Mouse (Mus musculus) olfactory bulb, adult 2 months (tissue): ENCODE data around the gene Bid. TPM values are rescaled to one million over a fixed set of nuclear protein-coding genes. Genes with fewer than 3 reads are reported as not detected.
A peak's percentile ranks its signal among the peaks of the same experiment; 100 is the strongest.
"Not testable (repeated sequence)": the region's sequence is repeated elsewhere in the genome, so short reads cannot be mapped to it uniquely, and the experiment has no call there.

Source experiments
- H3K27ac ChIP-seq: fragments of 200-500 bp; 2 replicates; pipeline ENCODE4 v1.5.1; 2012; ENCODE audit warnings: low read depth, low read length; ENCODE audit not compliant: insufficient read depth
- H3K4me1 ChIP-seq: fragments of 200-500 bp; 2 replicates; pipeline ENCODE4 v1.6.1; 2012; ENCODE audit warnings: low read length; ENCODE audit not compliant: control insufficient read depth, insufficient read depth
- H3K4me3 ChIP-seq: fragments of 200-500 bp; 2 replicates; pipeline ENCODE4 v1.5.1; 2012; ENCODE audit warnings: mild to moderate bottlenecking, low read depth, low read length, moderate library complexity; ENCODE audit not compliant: insufficient read depth
- CTCF ChIP-seq: fragments of 200-500 bp; IDR thresholded peaks from 2 replicates; pipeline ENCODE4 v1.5.1; 2012; ENCODE audit warnings: low read depth, mild to moderate bottlenecking, low read length, moderate library complexity; ENCODE audit not compliant: insufficient read depth
- POLR2A ChIP-seq: fragments of 200-500 bp; IDR thresholded peaks from 2 replicates; pipeline ENCODE4 v1.6.1; 2012; ENCODE audit warnings: mild to moderate bottlenecking, low read depth, low read length, moderate library complexity; ENCODE audit not compliant: insufficient read depth
- WGBS: fragments of 180-500 bp; shearing (Covaris S2); methylation state at CpG from one replicate; pipeline ENCODE4 v1.1.7; 2018; 5-methylcytosine and 5-hydroxymethylcytosine counted together
- polyA plus RNA-seq: library from polyadenylated mRNA; stranded (reverse); fragments of >200 nt; gene quantifications from 2 replicates; pipeline ENCODE4 v1.2.4, GENCODE M21; 2012; ENCODE audit warnings: low replicate concordance; ENCODE audit not compliant: missing spikeins, insufficient read depth, insufficient read length

The Bid gene
- polyA plus RNA-seq, 1 experiment, result not detected

DNA sequence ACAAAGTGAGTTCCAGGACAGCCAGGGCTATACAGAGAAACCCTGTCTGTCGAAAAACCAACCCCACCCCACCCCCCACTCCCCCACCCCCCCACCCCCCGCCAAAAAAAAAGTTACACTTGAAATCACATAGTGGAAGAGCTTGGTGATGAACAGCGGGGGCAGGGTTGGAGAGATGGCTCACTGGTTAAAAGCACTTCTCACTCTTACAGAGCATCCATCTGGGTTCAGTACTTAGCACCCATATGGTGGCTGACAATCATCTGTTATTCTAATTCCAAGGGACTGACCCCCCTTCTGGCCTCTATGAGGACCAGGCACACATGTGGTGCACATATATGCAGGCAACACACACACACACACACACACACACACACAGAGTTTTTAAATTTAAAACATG is 1.3 kb upstream of the Bid start:
- Histone ChIP-seq H3K4me1 (peaks cover 15% of the 10 kb centered on the region), H3K27ac (no peak overlapping the region), H3K4me3 (no peak overlapping the region)
- TF ChIP-seq CTCF (no peak), POLR2A (no peak)
- 73% methylated on average over 3 of the region's 3 CpGs for WGBS

DNA sequence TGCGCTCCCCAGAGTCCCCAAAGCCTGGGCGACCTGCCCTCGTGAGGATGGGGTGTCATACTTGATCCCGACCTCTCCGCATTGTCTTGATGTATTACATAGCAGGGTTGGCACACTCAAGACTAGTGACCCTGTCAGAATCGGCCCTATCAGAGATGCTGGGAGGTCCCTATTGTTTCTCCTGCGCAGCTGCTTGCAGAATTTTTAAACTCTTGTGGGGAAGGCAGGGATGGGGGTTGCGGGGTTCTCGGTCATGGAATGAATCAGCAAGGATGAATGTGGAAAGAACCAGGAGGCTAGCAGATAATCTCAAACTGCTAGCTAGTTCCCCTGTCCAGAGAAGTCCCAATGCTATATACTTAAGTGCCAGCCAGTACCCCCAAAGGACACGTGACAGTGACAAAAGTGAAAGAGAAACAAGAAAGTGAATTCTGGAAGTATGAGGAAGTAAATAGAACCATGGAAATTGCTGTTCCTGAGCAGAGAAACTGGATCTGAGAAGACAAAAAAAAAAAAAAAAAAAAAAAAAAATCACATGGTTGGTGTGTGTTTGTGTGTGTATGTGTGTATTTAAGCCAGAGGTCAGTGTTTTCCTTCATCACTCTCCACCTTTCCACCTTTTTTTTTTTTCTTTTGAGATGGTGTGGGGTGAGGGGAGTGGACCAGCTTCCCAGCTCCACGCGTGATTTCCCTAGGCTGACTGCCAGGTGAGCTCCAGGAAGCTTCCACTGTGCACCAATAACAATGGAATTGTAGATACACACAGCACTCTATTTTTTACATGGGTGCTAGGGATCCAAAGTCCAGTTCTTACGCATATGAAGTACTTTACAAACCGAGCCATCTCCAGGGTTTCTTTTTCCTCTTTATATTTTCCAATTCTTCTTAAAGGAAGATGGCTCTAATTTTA is 574 bp upstream of the Bid start:
- Histone ChIP-seq H3K4me3 (peak overlapping the region; percentile 93), H3K4me1 (peaks cover 15% of the 10 kb centered on the region)
- not testable (repeated sequence) for H3K27ac ChIP-seq
- WGBS, result 19% methylated on average over 11 of the region's 14 CpGs

DNA sequence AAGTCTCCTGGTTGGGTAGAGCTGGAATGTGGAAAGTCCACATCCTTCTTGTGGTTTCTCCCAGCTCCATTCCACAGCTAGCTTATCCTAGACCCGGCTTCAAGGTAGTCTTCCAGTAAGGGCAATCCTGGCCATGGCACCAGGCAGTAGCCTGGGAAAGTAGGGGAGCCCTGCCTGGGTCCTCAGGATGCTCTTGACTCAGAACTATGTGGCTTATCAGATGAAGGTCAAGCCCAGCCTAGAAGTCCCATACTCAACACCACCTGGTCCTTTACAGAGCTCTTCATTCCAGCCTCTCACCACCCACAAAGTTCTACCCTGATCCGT is 1.0 kb downstream of the Bid start:
- 44% methylated on average over 2 of the region's 2 CpGs for WGBS
- H3K4me3 ChIP-seq, result no peak overlapping the region
- TF ChIP-seq POLR2A (no peak), CTCF (no peak)

DNA sequence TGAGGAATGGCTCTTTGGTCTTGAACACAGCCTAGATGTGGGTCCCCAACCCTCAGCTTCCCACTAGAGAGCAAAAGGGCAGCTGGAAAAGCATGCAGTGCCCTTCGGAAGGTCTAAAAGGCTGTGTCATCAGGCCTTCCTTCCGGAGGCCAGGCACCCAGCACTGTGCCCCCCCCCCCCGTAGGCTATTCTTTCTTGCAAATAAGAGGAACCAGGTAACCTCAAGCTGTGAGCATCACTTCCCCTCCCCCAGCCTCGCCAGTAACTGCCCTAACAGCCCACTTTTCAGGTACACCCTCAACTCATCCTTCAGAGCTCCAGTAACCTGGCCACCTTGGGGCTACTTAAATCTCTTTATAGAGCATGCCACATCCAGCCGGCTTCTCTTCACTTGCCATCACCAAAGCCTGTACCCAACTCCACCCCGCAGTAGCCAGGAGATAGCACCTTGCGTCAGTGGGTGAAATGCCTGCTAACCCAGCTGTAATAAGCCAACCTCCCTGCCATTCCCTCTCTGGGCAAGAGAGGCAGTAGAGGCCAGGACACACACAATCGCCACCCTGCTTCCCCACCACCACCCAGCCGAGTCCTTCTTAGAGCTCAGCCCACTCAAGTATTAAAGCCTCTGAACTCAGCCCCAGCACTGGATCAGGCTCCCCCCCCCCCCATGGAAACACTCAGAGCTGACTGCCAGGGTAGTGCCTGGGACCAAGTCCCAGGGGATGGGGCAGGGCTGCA is 1.6 kb downstream of the Bid start:
- no peak overlapping the region for H3K27ac ChIP-seq
- 45% methylated on average over 9 of the region's 9 CpGs for WGBS
- TF ChIP-seq CTCF (no peak), POLR2A (no peak)
- H3K4me3 ChIP-seq, result no peak overlapping the region
- H3K4me1 ChIP-seq, result peaks cover 15% of the 10 kb centered on the region

More for the DNA sequence above, 1.0 kb downstream of the Bid start:
- Histone ChIP-seq H3K4me1 (peaks cover 15% of the 10 kb centered on the region), H3K27ac (no peak overlapping the region)

DNA sequence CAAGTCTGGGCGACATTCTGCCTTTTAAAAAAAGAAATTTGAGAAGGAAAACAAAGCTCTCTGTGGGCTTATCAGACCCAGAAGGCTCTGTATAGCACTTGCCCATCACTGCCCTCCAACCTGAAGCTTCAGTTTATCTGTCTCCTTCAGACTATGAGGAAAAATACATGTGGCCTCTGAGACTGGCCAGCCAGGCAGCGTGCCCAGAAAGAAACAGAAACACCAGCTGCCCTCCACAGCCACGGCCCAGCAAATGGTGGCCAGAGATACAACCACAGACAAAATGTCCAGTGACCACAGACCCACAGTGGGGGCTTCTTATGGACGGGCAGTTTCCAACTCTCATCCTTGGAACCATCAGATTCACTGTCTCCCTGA is 2.1 kb downstream of the Bid start:
- Histone ChIP-seq H3K4me3 (no peak overlapping the region), H3K27ac (no peak overlapping the region), H3K4me1 (peaks cover 15% of the 10 kb centered on the region)
- no peak for TF ChIP-seq CTCF
- no peak for TF ChIP-seq POLR2A
- 76% methylated on average over 4 of the region's 4 CpGs for WGBS

DNA sequence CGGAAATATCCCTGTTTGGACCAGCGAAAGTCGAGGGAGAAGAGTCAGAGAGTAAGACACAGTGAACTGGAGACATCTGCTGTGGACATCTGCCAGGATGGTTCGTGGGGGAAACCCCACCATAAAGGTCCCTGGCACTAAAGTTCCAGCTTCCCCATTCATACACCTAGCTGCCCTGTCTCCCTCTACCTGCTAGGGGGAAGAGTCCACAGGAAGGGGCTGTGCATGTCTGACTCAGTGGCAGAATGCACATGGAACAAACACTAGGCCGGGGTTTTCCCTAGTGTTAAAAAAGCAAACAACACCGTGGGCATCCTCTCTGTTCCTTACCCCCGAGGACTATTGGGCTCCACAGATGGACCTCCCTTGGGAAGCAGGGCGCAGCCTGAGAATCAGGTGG is 2.9 kb downstream of the Bid start:
- 85% methylated on average over 8 of the region's 8 CpGs for WGBS
- peaks cover 15% of the 10 kb centered on the region for H3K4me1 ChIP-seq
- TF ChIP-seq POLR2A (no peak), CTCF (no peak)
- H3K4me3 ChIP-seq, result no peak overlapping the region
- no peak overlapping the region for H3K27ac ChIP-seq

DNA sequence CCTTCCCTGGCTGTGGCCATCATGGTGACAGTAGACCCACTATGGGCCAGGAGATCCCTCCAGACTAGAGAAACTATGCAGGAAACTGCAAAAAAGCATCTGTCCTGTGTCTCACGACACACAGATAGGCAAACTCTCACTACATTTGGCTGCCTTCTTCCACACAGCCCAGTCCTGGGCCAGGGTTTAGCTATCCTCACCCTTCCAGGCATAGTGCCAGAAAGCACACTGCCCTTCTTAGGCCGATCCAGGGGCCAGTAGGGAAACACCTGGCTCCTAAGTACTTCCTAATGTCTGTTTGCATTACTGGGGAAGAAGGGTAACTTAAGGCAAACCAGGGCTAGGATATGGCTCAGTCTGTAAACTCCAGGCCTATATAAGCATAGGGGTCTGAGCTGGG is 3.7 kb downstream of the Bid start:
- Histone ChIP-seq H3K4me3 (no peak overlapping the region), H3K27ac (no peak overlapping the region), H3K4me1 (peaks cover 15% of the 10 kb centered on the region)
- no peak for TF ChIP-seq POLR2A
- TF ChIP-seq CTCF, result no peak
- WGBS, result 79% methylated on average over 2 of the region's 2 CpGs

DNA sequence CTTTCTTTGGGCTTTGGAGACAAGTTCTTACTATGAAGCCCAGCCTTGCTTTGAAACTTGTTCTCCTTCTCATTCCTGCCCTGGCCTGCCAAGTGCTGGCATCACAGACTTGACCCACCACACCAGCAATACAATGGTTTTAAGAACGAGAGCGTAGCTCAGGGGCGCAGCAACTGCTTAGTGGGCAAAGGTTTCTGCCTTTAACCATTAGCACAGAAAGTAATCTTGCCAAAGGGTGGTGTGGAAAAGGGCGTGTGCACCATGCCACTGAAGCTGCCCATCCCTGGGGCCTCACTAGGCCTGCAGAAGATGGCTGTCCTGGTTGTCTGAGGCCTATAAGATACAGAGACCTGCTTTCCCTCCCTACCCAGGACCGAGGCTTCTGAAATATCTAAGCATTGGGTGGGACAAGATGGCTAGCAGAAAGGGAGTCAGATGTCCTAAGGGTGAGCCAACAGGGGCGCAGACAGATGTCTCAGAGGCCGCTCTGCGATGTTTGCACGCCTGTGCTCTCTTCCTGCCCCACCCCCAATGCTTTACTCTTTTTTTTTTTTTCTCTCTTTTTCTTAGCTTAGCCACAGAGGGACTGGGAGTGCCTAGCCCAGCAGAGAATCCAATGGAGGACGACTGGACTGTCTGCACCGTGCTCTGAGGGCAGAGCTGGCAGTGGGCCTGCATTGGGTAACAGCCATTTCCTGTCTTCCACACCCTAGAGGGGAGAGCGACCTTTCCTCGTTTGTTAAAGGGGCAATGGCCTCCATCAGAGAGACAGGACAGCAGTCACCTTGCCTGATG is 5.2 kb downstream of the Bid start:
- TF ChIP-seq CTCF, result no peak
- TF ChIP-seq POLR2A, result no peak
- Histone ChIP-seq H3K27ac (no peak overlapping the region), H3K4me3 (no peak overlapping the region), H3K4me1 (peaks cover 13% of the 10 kb centered on the region)
- WGBS, result 76% methylated on average over 13 of the region's 13 CpGs

DNA sequence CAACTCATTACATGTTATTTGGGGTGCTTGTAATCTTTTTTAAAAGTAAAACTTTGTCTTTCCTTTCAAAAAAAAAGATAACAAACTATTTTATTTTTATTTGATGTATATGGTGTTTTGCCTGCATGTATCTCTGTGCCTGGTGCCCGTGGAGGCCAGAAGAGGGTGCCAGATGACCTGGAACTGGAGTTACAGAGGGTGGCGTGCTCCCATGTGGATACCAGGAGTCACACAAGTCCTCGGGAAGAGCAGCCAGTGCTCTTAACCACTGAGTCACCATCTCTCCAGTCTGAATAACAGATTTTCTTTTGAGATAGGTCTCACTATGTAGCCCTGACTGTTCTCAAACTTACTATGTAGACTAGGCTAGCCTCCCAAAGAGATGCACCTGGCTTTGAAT is 7.2 kb downstream of the Bid start:
- TF ChIP-seq POLR2A (no peak), CTCF (no peak)
- WGBS, result 81% methylated on average over 3 of the region's 3 CpGs

DNA sequence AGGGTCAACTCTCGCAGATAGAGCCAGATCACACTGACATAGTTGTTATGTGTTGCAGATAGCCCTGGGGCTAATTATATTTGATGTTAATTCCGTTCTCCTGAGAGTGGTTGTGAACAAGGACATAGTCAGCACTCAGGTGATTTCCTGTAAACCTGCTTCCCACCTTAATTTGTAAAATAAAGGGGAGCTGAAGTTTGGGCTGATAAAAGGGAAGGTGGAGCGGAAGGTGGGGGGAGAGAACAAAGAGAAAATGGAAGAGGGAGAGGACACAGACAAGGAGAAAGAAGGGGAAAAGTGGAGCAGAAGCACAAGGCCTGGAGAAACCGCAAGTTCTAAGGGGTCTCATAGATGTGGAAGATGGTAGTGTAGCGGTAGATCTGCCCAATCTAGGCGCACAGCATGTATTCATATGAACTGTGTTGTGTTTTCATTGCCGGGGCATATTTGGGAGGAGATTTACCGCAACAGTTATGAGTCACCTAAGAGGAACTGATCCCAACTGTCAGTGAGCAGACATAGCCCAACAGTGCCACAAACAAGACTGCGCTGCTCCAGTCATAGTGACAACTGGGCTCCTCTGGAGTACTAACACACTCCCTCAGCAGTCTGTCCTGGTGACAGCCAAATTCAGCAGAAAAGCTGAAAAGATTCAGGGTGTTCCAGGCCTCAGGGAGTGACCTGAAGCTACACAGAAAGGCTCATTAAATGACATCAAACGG is 8.6 kb downstream of the Bid start:
- not testable (repeated sequence) for H3K27ac ChIP-seq, H3K4me1 ChIP-seq, H3K4me3 ChIP-seq
- 86% methylated on average over 10 of the region's 10 CpGs for WGBS

More for the DNA sequence above, 7.2 kb downstream of the Bid start:
- H3K4me3 ChIP-seq, result no peak overlapping the region
- H3K4me1 ChIP-seq, result no peaks in the 10 kb centered on the region
- no peak overlapping the region for H3K27ac ChIP-seq
